Mouse (Mus musculus): ENCODE measurements around the gene Otub1.

The Otub1 gene

GRCm38 (mm10) chr19:7205753-7206736 lies at the start of gene Otub1:
Gene Otub1 (minus strand): TSS chr19:7206316.
- DNase-seq (ENCODE audit: low spot score) = peak; percentile 94

GRCm38 (mm10) chr19:7246021-7246420 lies 39.9 kb upstream of the Otub1 start:
- no peak for DNase-seq (ENCODE audit: low spot score)

GRCm38 (mm10) chr19:7240782-7241690 lies 34.9 kb upstream of the Otub1 start, which contains the start of gene Naa40:
Gene Naa40 (minus strand): TSS chr19:7241183.
- DNase-seq (ENCODE audit: low spot score) = peak; percentile 93

DNA sequence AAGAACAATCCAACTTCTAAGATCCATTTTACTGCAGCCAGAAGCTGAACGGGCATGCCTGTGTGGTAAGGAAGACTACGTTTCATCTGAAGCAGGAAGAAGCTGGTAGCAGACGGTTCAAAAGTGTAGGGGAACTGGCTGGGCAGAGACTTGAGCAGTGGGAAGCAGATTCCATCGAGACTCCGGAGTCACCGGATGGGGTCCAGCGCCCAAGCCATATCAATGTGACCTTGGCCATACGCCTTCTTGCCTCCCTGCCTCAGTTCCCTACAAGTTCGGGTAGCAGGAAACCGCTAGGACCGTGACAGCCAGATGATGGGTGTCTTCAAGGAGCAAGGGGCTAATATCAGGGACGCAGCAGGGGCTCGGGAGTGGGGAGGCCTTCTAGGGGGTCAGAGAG lies 34.2 kb upstream of the Otub1 start:
- DNase-seq (ENCODE audit: low spot score) = peak; percentile 11

DNA sequence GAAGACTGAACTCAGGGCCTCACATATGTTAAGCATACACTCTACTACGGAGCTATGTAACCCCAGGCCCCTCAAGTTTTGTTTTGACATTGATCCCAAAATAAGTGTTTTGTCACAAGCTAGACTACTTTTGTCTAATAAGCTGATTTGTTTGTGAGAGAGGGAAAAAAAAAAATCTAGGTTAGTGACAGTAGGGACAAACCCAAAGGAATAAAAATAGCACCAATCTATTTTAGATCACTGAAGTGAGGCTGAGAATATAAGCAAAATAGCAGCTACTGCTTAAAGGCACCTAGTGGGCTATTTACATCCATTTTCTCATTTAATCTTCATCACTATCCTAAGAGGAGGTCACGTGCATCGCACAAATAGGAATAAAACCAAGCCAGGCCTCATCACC lies 33.5 kb upstream of the Otub1 start:
- no peak for DNase-seq (ENCODE audit: low spot score)

- DNase-seq (ENCODE audit: low spot score) = no peak
Observed at GRCm38 (mm10) chr19:7236742-7237141, 30.6 kb upstream of the Otub1 start.

DNA sequence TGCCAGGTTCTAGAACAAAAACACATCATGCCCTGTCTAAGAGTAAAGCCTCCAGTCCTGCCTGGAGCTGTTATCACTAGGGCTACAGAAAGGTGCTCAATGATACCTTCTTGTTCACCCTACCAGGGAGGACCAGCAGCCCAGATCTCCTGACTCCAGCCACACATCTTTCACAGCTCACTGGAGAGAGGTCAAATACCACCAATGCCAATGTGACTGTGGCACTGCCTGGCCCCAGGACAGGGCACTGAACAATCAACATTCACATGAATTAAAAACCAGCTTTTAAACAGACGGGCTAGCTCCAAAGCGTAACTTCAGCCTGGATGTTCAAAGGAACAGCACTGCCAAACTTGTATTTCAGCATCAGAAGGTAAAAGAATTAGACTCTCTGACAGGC lies 29.9 kb upstream of the Otub1 start:
- no peak for DNase-seq (ENCODE audit: low spot score)

DNA sequence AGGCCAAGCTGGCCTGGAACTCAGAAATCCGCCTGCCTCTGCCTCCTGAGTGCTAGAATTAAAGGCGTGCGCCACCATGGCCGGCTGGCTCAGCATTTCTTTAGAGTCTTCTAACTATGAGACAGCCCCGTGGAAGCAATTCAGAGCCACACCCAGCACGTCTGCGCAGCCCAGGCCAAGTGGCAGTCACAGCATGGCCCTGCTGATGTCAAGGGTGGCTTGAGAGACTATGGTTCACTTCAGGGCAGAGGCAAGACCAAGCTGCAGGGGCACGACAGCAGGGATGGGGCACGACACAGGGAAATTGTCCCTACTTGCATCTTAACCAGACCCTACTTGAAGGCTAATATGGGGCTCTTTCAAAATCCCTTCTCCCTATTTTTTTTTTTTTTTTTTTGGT lies 29.3 kb upstream of the Otub1 start:
- no peak for DNase-seq (ENCODE audit: low spot score)

DNA sequence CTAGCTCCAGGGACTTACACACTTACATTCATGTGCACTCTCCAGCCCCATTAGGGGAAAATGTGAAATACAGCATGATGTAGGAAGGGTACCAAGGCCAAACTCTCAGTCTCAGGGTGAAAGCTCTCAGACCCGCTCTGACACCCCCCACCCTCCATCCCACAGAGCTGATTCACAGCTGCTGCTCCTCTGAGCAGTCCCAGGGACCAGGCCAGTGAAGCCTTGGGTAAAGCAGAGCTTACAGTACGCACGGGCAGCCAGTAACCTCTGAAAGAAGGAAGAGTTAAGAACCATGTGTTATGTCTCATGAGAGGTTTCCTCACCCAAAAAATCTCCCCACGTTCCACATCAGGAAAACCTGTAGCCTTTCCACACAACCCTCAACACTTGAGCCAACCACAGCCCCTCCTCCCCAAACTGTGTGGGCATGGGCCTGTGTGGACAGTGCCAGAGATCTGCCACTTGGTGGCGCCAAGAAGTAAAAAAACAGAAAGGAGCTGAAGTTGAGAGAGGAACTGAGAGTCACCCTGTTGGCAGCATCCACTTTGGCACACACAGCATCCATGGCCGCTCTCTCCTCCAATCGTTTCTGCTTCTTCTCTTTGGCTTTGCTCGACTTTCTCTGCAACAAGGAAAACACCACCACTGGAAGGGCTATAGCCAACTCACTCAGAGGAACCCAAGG lies 28.6 kb upstream of the Otub1 start:
- peak; percentile 77 for DNase-seq (ENCODE audit: low spot score)

DNA sequence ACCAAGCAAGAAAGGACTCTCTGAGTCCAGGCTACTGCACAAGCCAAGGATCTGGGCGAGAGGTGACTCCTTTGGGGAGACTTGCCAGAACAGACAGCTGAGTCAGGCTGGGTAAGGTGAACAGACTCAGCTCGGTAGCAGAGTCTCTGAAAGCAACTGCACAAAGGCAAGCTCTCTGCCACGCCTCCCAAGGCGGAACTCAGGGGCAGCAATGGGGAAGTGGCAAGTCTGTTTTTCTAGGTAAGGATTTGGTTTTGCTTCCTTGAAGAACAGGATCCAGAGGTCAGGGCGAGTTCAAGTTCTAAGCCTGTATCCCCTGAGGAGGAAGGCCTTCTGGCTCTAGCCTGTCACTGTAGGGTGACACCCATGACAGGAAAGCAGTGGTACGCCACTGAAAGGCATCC lies 20.4 kb upstream of the Otub1 start:
- no peak for DNase-seq (ENCODE audit: low spot score)

DNA sequence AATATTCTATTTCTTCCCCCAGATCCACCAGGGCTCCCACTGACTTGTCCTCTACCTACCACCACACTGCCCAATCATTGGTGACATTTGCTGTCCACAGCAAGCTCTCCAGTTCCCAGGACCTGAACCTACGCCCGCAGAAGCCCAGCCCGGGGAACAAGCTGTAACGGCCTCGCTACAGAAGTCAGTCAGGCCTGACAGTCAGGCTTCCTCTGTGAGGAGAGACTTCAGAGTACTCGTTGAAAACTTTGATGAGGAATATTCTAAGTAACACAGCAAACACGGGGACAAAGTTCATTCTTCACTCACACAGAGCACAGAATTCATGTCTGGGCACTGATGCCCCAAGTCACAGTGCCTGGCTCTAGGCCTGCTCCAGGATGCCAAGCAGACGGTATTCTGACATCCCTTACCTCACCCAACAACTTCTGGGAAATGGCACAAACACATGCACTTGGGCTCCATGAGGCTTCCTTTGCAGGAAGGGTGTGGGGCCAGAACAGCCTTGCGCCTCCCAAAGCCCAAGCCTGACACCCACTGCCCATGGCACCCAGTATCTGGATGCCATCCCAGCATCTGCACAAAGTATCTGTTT lies 19.1 kb upstream of the Otub1 start:
- no peak for DNase-seq (ENCODE audit: low spot score)

GRCm38 (mm10) chr19:7224253-7224652 lies 18.1 kb upstream of the Otub1 start:
- DNase-seq (ENCODE audit: low spot score) = no peak

DNA sequence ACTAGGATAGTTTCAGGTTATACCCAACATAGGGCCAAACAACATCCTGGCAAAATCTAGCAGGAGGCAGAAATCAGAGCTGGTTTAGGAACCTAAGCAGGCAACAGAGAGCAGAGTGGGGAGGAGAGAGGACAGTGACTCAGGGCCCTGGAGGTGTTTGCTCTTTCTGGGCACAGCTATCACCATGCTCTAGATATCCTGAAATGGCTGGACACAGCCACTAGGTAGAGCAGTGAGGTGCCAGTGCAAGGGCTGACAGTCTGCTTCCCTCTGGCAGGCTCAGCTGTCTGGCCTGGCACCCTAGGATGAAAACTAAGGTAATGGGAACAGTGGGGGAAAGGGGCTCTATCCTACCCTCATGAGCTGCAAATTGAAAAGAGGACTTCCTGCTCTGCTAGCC lies 17.4 kb upstream of the Otub1 start:
- DNase-seq (ENCODE audit: low spot score) = no peak

GRCm38 (mm10) chr19:7222196-7222595 lies 16.1 kb upstream of the Otub1 start:
- no peak for DNase-seq (ENCODE audit: low spot score)

- no peak for DNase-seq (ENCODE audit: low spot score)
Observed at GRCm38 (mm10) chr19:7218753-7219152, 12.6 kb upstream of the Otub1 start.

- DNase-seq (ENCODE audit: low spot score) = no peak
Observed at GRCm38 (mm10) chr19:7217926-7218267, 11.8 kb upstream of the Otub1 start.

- peak; percentile 94 for DNase-seq (ENCODE audit: low spot score)
Observed at GRCm38 (mm10) chr19:7217162-7217925, 11.2 kb upstream of the Otub1 start, which contains the start of gene Cox8a. Gene Cox8a (minus strand): TSS chr19:7217616.

DNA sequence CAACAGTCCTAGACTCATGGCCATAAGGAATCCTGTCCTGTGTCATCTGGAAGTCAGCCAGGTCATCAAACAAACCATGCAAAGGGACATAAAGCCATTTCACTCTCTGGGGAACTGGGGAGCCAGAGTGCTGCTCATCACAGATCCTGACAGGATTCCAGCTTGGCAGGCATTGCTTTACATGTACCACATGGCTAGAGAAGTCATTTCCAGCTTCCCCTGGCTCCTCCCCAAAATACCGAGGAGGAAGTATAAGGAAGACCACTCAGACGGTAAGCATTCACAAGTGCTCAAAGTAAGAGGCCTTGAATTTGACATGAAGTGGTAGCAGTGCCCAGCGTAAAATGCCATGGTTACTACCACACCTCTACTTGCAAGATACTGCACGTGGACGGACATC lies 8.4 kb upstream of the Otub1 start:
- no peak for DNase-seq (ENCODE audit: low spot score)

- DNase-seq (ENCODE audit: low spot score) = no peak
Observed at GRCm38 (mm10) chr19:7213010-7213409, 6.9 kb upstream of the Otub1 start.

- no peak for DNase-seq (ENCODE audit: low spot score)
Observed at GRCm38 (mm10) chr19:7212216-7212615, 6.1 kb upstream of the Otub1 start.

Measured in T-cell, adult 2 months (primary cell).